Mouse (Mus musculus): ENCODE data around the gene Zc3h13. TPM values are rescaled to one million over a fixed set of nuclear protein-coding genes. Genes with fewer than 3 reads are reported as not detected.

Zc3h13 gene
- polyA plus RNA-seq, 1 experiment = 10.1 TPM

DNA sequence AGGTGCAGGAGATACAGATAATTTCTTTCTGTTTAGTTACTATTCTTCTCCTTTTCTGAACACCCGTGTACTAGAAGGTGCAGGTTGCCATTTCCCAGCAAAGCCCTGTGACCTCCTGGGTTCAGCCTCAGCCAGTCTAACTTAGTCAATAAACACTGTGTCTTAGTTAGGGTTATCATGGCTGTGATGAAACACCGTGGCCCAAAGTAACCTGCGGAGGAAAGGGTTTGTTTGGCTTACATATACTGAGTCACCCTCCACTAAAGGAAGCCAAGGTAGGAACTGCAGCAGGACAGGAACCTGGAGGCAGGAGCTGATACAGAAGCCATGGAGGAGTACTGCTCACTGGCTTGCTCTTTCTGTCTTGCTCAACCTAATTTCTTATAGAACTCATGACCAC is 33.7 kb upstream of the Zc3h13 start:
- H3ac ChIP-seq (ENCODE audit: control insufficient read depth, insufficient read length) = no peak overlapping the region
- no peak overlapping the region for H3K4me2 ChIP-seq (ENCODE audit: low read depth)
- no peaks in the 10 kb centered on the region for H3K27me3 ChIP-seq (ENCODE audit: control insufficient read depth, insufficient read depth, insufficient read length)
- no peaks in the 10 kb centered on the region for H3K36me3 ChIP-seq (ENCODE audit: control insufficient read depth, insufficient read depth)
- no peak overlapping the region for H3K4me3 ChIP-seq
- TF ChIP-seq E2F4 (IDR thresholded peaks at IDR 0.05; ENCODE audit: insufficient read depth) (no peak), TCF3 (IDR thresholded peaks at IDR 0.05; ENCODE audit: insufficient read length, low read depth) (no peak), SRF (IDR thresholded peaks at IDR 0.05; ENCODE audit: control insufficient read depth, insufficient read length, low read depth) (no peak), USF1 (IDR thresholded peaks at IDR 0.05; ENCODE audit: low read depth) (no peak), MYOD1 (IDR thresholded peaks at IDR 0.05; ENCODE audit: control insufficient read depth in 1 of 3, insufficient read length in 2 of 3, low read depth in 2 of 3) (no peak), REST (IDR thresholded peaks at IDR 0.05; ENCODE audit: insufficient read depth, insufficient read length) (no peak), POLR2AphosphoS2 (IDR thresholded peaks at IDR 0.05; ENCODE audit: insufficient read length, low read depth) (no peak), CEBPB (IDR thresholded peaks at IDR 0.05; ENCODE audit: insufficient read depth, poor library complexity, severe bottlenecking) (no peak), POLR2A (IDR thresholded peaks at IDR 0.05; ENCODE audit: insufficient read length, low read depth) (no peak), MYOG (IDR thresholded peaks at IDR 0.05; ENCODE audit: control insufficient read depth in 1 of 3, insufficient read depth in 1 of 3, insufficient read length in 2 of 3, low read depth in 2 of 3) (no peak), TCF12 (IDR thresholded peaks at IDR 0.05; ENCODE audit: insufficient read depth, poor library complexity, severe bottlenecking) (no peak), MAX (IDR thresholded peaks at IDR 0.05; ENCODE audit: low read depth) (no peak)
- H3K79me2 ChIP-seq (ENCODE audit: control insufficient read depth, insufficient read depth) = no peaks in the 10 kb centered on the region

DNA sequence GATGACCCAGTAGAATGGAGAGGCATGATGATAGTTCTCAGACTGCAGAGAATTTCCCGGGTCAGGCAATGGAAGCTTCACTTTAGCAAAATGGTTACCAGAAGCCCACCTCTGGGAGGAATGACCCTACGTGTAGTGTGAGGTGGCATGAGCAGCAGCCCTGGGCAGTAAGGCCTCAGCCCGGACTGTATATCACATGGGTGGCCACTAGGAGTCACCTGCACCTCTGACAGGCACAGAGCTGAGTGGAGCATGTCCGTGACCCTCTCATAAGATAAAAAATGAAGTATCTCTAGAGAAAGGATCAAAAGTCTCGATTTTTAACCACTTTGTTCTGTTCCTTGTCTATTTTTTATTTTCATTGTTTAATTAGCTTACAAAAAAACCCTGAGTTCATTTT is 27.7 kb upstream of the Zc3h13 start:
- no peak overlapping the region for H3ac ChIP-seq (ENCODE audit: control insufficient read depth, insufficient read length)
- H3K36me3 ChIP-seq (ENCODE audit: control insufficient read depth, insufficient read depth) = no peaks in the 10 kb centered on the region
- H3K4me2 ChIP-seq (ENCODE audit: low read depth) = no peak overlapping the region
- peaks cover 12% of the 10 kb centered on the region for H3K27me3 ChIP-seq (ENCODE audit: control insufficient read depth, insufficient read depth, insufficient read length)
- H3K4me3 ChIP-seq = no peak overlapping the region
- no peaks in the 10 kb centered on the region for H3K79me2 ChIP-seq (ENCODE audit: control insufficient read depth, insufficient read depth)
- no peak for TF ChIP-seq MYOD1 (IDR thresholded peaks at IDR 0.05; ENCODE audit: control insufficient read depth in 1 of 3, insufficient read length in 2 of 3, low read depth in 2 of 3)
- TF ChIP-seq REST (IDR thresholded peaks at IDR 0.05; ENCODE audit: insufficient read depth, insufficient read length) = no peak
- TF ChIP-seq POLR2A (IDR thresholded peaks at IDR 0.05; ENCODE audit: insufficient read length, low read depth) = no peak
- TF ChIP-seq USF1 (IDR thresholded peaks at IDR 0.05; ENCODE audit: low read depth) = no peak
- no peak for TF ChIP-seq MYOG (IDR thresholded peaks at IDR 0.05; ENCODE audit: control insufficient read depth in 1 of 3, insufficient read depth in 1 of 3, insufficient read length in 2 of 3, low read depth in 2 of 3)
- no peak for TF ChIP-seq SRF (IDR thresholded peaks at IDR 0.05; ENCODE audit: control insufficient read depth, insufficient read length, low read depth)
- no peak for TF ChIP-seq CEBPB (IDR thresholded peaks at IDR 0.05; ENCODE audit: insufficient read depth, poor library complexity, severe bottlenecking)
- no peak for TF ChIP-seq MAX (IDR thresholded peaks at IDR 0.05; ENCODE audit: low read depth)
- no peak for TF ChIP-seq E2F4 (IDR thresholded peaks at IDR 0.05; ENCODE audit: insufficient read depth)
- no peak for TF ChIP-seq TCF3 (IDR thresholded peaks at IDR 0.05; ENCODE audit: insufficient read length, low read depth)
- no peak for TF ChIP-seq POLR2AphosphoS2 (IDR thresholded peaks at IDR 0.05; ENCODE audit: insufficient read length, low read depth)
- TF ChIP-seq TCF12 (IDR thresholded peaks at IDR 0.05; ENCODE audit: insufficient read depth, poor library complexity, severe bottlenecking) = no peak

DNA sequence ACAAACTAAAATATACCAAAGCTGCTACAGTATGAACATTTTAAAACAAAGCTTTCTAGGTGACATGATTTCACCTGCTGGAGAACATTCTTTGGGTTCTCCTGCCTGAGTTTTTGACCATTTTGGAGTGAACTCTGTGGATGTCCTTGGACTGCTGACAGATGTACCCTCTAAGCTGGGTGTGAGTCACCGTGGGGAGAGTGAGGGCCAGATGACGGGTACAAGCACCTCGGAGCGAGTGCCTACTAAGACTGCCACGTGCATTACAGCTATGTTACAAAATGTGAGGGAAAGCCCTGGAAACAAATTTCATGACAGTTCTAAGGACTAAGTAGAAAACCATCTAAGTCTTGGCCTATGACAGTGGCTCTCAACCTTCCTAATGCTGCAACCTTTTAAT is 14.6 kb upstream of the Zc3h13 start:
- TF ChIP-seq POLR2A (IDR thresholded peaks at IDR 0.05; ENCODE audit: insufficient read length, low read depth) = no peak
- no peak for TF ChIP-seq CEBPB (IDR thresholded peaks at IDR 0.05; ENCODE audit: insufficient read depth, poor library complexity, severe bottlenecking)
- TF ChIP-seq TCF3 (IDR thresholded peaks at IDR 0.05; ENCODE audit: insufficient read length, low read depth) = no peak
- no peak for TF ChIP-seq USF1 (IDR thresholded peaks at IDR 0.05; ENCODE audit: low read depth)
- no peak for TF ChIP-seq REST (IDR thresholded peaks at IDR 0.05; ENCODE audit: insufficient read depth, insufficient read length)
- Histone ChIP-seq H3K4me3 (no peak overlapping the region), H3K79me2 (ENCODE audit: control insufficient read depth, insufficient read depth) (no peaks in the 10 kb centered on the region), H3K27me3 (ENCODE audit: control insufficient read depth, insufficient read depth, insufficient read length) (peaks cover 31% of the 10 kb centered on the region), H3ac (ENCODE audit: control insufficient read depth, insufficient read length) (no peak overlapping the region), H3K36me3 (ENCODE audit: control insufficient read depth, insufficient read depth) (no peaks in the 10 kb centered on the region), H3K4me2 (ENCODE audit: low read depth) (no peak overlapping the region)

DNA sequence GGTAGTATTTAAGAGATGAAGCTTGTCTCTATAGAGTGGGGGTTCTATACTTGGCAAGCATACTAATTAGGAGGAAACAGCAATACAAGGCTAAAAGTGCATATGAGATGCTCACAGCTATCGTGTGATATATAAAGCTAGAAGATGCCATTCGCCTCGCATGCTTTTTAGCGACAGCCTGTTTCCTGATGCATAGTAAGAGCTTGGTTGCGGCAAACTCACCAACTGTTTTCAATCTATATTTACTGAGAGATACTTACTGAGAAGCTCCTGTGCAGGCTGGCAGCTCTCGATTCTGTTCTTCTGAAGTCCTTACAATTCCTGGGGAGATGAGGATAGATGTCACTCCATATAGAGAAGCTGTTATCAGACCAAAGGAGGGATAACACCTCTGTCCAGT is 4.5 kb upstream of the Zc3h13 start:
- no peaks in the 10 kb centered on the region for H3K36me3 ChIP-seq (ENCODE audit: control insufficient read depth, insufficient read depth)
- TF ChIP-seq POLR2AphosphoS2 (IDR thresholded peaks at IDR 0.05; ENCODE audit: insufficient read length, low read depth) = no peak
- TF ChIP-seq REST (IDR thresholded peaks at IDR 0.05; ENCODE audit: insufficient read depth, insufficient read length) = no peak
- TF ChIP-seq TCF12 (IDR thresholded peaks at IDR 0.05; ENCODE audit: insufficient read depth, poor library complexity, severe bottlenecking) = no peak
- TF ChIP-seq USF1 (IDR thresholded peaks at IDR 0.05; ENCODE audit: low read depth) = no peak
- no peak for TF ChIP-seq MYOD1 (IDR thresholded peaks at IDR 0.05; ENCODE audit: control insufficient read depth in 1 of 3, insufficient read length in 2 of 3, low read depth in 2 of 3)
- no peak for TF ChIP-seq MYOG (IDR thresholded peaks at IDR 0.05; ENCODE audit: control insufficient read depth in 1 of 3, insufficient read depth in 1 of 3, insufficient read length in 2 of 3, low read depth in 2 of 3)
- TF ChIP-seq TCF3 (IDR thresholded peaks at IDR 0.05; ENCODE audit: insufficient read length, low read depth) = no peak
- TF ChIP-seq CEBPB (IDR thresholded peaks at IDR 0.05; ENCODE audit: insufficient read depth, poor library complexity, severe bottlenecking) = no peak
- TF ChIP-seq MAX (IDR thresholded peaks at IDR 0.05; ENCODE audit: low read depth) = no peak
- TF ChIP-seq SRF (IDR thresholded peaks at IDR 0.05; ENCODE audit: control insufficient read depth, insufficient read length, low read depth) = no peak
- no peak for TF ChIP-seq POLR2A (IDR thresholded peaks at IDR 0.05; ENCODE audit: insufficient read length, low read depth)
- TF ChIP-seq E2F4 (IDR thresholded peaks at IDR 0.05; ENCODE audit: insufficient read depth) = no peak
- H3ac ChIP-seq (ENCODE audit: control insufficient read depth, insufficient read length) = no peak overlapping the region
- peaks cover 36% of the 10 kb centered on the region for H3K27me3 ChIP-seq (ENCODE audit: control insufficient read depth, insufficient read depth, insufficient read length)
- no peak overlapping the region for H3K4me2 ChIP-seq (ENCODE audit: low read depth)
- no peak overlapping the region for H3K4me3 ChIP-seq
- peaks cover 4% of the 10 kb centered on the region for H3K79me2 ChIP-seq (ENCODE audit: control insufficient read depth, insufficient read depth)

DNA sequence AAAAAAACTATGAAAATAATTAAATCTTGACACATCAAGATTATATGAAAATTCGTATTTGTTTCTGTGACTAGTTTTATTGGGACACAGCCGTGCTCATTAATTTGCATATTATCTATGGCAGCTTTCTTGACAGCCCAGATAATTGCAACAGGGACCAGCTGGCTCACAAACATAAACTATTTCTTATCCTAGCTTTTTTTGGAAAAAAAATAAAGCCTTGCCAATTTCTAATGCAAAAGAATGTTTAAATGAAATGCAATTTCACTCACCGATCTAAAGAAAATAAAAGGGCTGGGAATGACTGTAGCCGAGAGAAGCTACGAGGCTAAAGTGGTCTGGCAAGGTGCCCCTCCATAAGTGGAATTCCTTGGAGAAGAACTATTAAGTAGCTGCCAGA is 3.8 kb upstream of the Zc3h13 start:
- Histone ChIP-seq H3K4me3 (no peak overlapping the region), H3K27me3 (ENCODE audit: control insufficient read depth, insufficient read depth, insufficient read length) (peaks cover 29% of the 10 kb centered on the region), H3K36me3 (ENCODE audit: control insufficient read depth, insufficient read depth) (no peaks in the 10 kb centered on the region), H3K4me2 (ENCODE audit: low read depth) (no peak overlapping the region), H3ac (ENCODE audit: control insufficient read depth, insufficient read length) (no peak overlapping the region), H3K79me2 (ENCODE audit: control insufficient read depth, insufficient read depth) (peaks cover 11% of the 10 kb centered on the region)
- TF ChIP-seq TCF3 (IDR thresholded peaks at IDR 0.05; ENCODE audit: insufficient read length, low read depth) = no peak
- no peak for TF ChIP-seq POLR2AphosphoS2 (IDR thresholded peaks at IDR 0.05; ENCODE audit: insufficient read length, low read depth)
- no peak for TF ChIP-seq MYOD1 (IDR thresholded peaks at IDR 0.05; ENCODE audit: control insufficient read depth in 1 of 3, insufficient read length in 2 of 3, low read depth in 2 of 3)
- no peak for TF ChIP-seq TCF12 (IDR thresholded peaks at IDR 0.05; ENCODE audit: insufficient read depth, poor library complexity, severe bottlenecking)
- no peak for TF ChIP-seq USF1 (IDR thresholded peaks at IDR 0.05; ENCODE audit: low read depth)
- TF ChIP-seq E2F4 (IDR thresholded peaks at IDR 0.05; ENCODE audit: insufficient read depth) = no peak
- TF ChIP-seq POLR2A (IDR thresholded peaks at IDR 0.05; ENCODE audit: insufficient read length, low read depth) = no peak
- no peak for TF ChIP-seq SRF (IDR thresholded peaks at IDR 0.05; ENCODE audit: control insufficient read depth, insufficient read length, low read depth)
- TF ChIP-seq REST (IDR thresholded peaks at IDR 0.05; ENCODE audit: insufficient read depth, insufficient read length) = no peak
- TF ChIP-seq CEBPB (IDR thresholded peaks at IDR 0.05; ENCODE audit: insufficient read depth, poor library complexity, severe bottlenecking) = no peak
- TF ChIP-seq MAX (IDR thresholded peaks at IDR 0.05; ENCODE audit: low read depth) = no peak
- TF ChIP-seq MYOG (IDR thresholded peaks at IDR 0.05; ENCODE audit: control insufficient read depth in 1 of 3, insufficient read depth in 1 of 3, insufficient read length in 2 of 3, low read depth in 2 of 3) = no peak
